In genomic region chr6:48645660-48646308, GRCm38 (mm10) we compare ENCODE assay signal across 9 mouse cellular contexts. TPM values are rescaled to one million over a fixed set of nuclear protein-coding genes. Genes with fewer than 3 reads are reported as not detected.
DNase-seq lines count a peak whose midpoint lies in the region; ATAC-seq and TF ChIP-seq lines count a peak whose summit lies in the region.
"Had no signal": no experiment of that assay in that cellular context is flagged by ENCODE, and none has a peak within 500 bp of the region (broad histone marks: within the 10 kb centered on the region; RNA-seq: fewer than 3 reads in every experiment).

No protein-coding gene starts in this region.

- DNase-seq in 416B (ENCODE audit: low read depth) (peak; percentile 80), NIH3T3 (ENCODE audit: low read depth) (peak; percentile 82)
- DNase-seq in lung, adult 2 months, result peak; percentile 66
- peak; percentile 61 for DNase-seq in ovary, postnatal 36 days (ENCODE audit: low spot score)
- DNase-seq in thymus, postnatal 25 days, result peak; percentile 83

- peak; percentile 86 for TF ChIP-seq CTCF in cortical plate, adult 2 months (IDR thresholded peaks at IDR 0.05; ENCODE audit: extremely low read depth, insufficient read depth, low read length)
- TF ChIP-seq CTCF in lung, adult 2 months (IDR thresholded peaks at IDR 0.05; ENCODE audit: insufficient read depth, low read length), result peak; percentile 92

- TF ChIP-seq POLR2A in cortical plate, adult 2 months (IDR thresholded peaks at IDR 0.05; ENCODE audit: extremely low read depth, insufficient read depth, low read length), result no peak
- TF ChIP-seq POLR2A in lung, adult 2 months (IDR thresholded peaks at IDR 0.05; ENCODE audit: borderline replicate concordance, extremely low read depth, low read depth, low read length), result no peak

- H3K4me2 ChIP-seq in heart, embryonic 11.5 days, result peak overlapping the region; percentile 16; the same call in 1 of the 2 replicates
- H3K4me2 ChIP-seq in kidney, embryonic 16.5 days (replicated peaks; ENCODE audit: low read depth, low read length), result no peak overlapping the region

- H3K27ac ChIP-seq in cortical plate, adult 2 months (ENCODE audit: insufficient read depth, low read length), result no peak overlapping the region
- H3K27ac ChIP-seq in heart, embryonic 11.5 days (ENCODE audit: low read depth, low read length), result no peak overlapping the region
- no peak overlapping the region for H3K27ac ChIP-seq in kidney, embryonic 16.5 days (ENCODE audit: low read length)

- no peak overlapping the region for H3K9ac ChIP-seq in heart, embryonic 11.5 days (ENCODE audit: low read depth, low read length)
- H3K9ac ChIP-seq in kidney, embryonic 16.5 days (replicated peaks; ENCODE audit: low read length), result no peak overlapping the region

- no peaks in the 10 kb centered on the region for H3K4me1 ChIP-seq in cortical plate, adult 2 months (ENCODE audit: control insufficient read depth, insufficient read depth, low read length)
- H3K4me1 ChIP-seq in heart, embryonic 11.5 days (ENCODE audit: control insufficient read depth, insufficient read depth, low read length), result no peaks in the 10 kb centered on the region
- H3K4me1 ChIP-seq in kidney, embryonic 16.5 days (ENCODE audit: insufficient read depth, low read length), result no peaks in the 10 kb centered on the region
- H3K4me1 ChIP-seq in lung, adult 2 months (ENCODE audit: control insufficient read depth, insufficient read depth, low read length), result no peaks in the 10 kb centered on the region

- no peaks in the 10 kb centered on the region for H3K9me3 ChIP-seq in heart, embryonic 11.5 days (replicated peaks; ENCODE audit: control insufficient read depth, low read length)
- H3K9me3 ChIP-seq in kidney, embryonic 16.5 days (ENCODE audit: low read length), result no peaks in the 10 kb centered on the region

- H3K27me3 ChIP-seq in heart, embryonic 11.5 days (ENCODE audit: control insufficient read depth, insufficient read depth, low read length), result no peaks in the 10 kb centered on the region
- no peaks in the 10 kb centered on the region for H3K27me3 ChIP-seq in kidney, embryonic 16.5 days (ENCODE audit: insufficient read depth, low read length)

- WGBS in heart, embryonic 11.5 days (ENCODE audit: insufficient replicate concordance), result 12% methylated on average over 12 of the region's 12 CpGs
- 10% methylated on average over 12 of the region's 12 CpGs for WGBS in kidney, embryonic 16.5 days
- WGBS in lung, adult 2 months, result 6% methylated on average over 12 of the region's 12 CpGs

- no peak overlapping the region for H3K4me3 ChIP-seq in cortical plate, adult 2 months (ENCODE audit: insufficient read depth, low read length)
- no peak overlapping the region for H3K4me3 ChIP-seq in heart, embryonic 11.5 days (ENCODE audit: low read depth, low read length)
- H3K4me3 ChIP-seq in kidney, embryonic 16.5 days (ENCODE audit: low read length), result no peak overlapping the region
- no peak overlapping the region for H3K4me3 ChIP-seq in lung, adult 2 months (replicated peaks; ENCODE audit: extremely low read depth, low read depth, low read length)
- H3K4me3 ChIP-seq: erythroblast, embryonic 14.5 days had no signal

- no peak for ATAC-seq in heart, embryonic 11.5 days (replicated peaks; ENCODE audit: insufficient number of reproducible peaks, low FRiP score, low TSS enrichment)
- ATAC-seq in kidney, embryonic 16.5 days (ENCODE audit: low FRiP score, low TSS enrichment), result peak; percentile 35; the same call in 1 of the 2 replicates

- H3K36me3 ChIP-seq in heart, embryonic 11.5 days (ENCODE audit: control insufficient read depth, insufficient read depth, low read length), result no peaks in the 10 kb centered on the region
- no peaks in the 10 kb centered on the region for H3K36me3 ChIP-seq in kidney, embryonic 16.5 days (ENCODE audit: insufficient read depth, low read length)

RNA-seq across cellular contexts. Expression of gene Gimap8, which starts 1.2 kb away (rescaled TPM):
- polyA plus RNA-seq in cortical plate, adult 2 months (2012; rRNA removed), result 1.2 and 1.9 TPM in 2 replicates
- polyA plus RNA-seq in heart, embryonic 11.5 days (2014; fragmentation: Nextera tagmentation; extraction: Ambion mirVana), result 0.26 and 0.68 TPM in 2 replicates
- 3.5 TPM in 2 replicates for polyA plus RNA-seq in kidney, embryonic 16.5 days (2015; fragmentation: Nextera tagmentation; extraction: Ambion mirVana)
- polyA plus RNA-seq in lung, adult 2 months (2012; rRNA removed), result 11.4 and 15.2 TPM in 2 replicates
- polyA plus RNA-seq: erythroblast, embryonic 14.5 days had no signal

RNA-seq across cellular contexts. Expression of gene AI854703, which starts 19.2 kb away (rescaled TPM):
- 28.3 and 28.4 TPM in 2 replicates for polyA plus RNA-seq in cortical plate, adult 2 months (2012; rRNA removed)
- 0.66 and 0.83 TPM in 2 replicates for polyA plus RNA-seq in heart, embryonic 11.5 days (2014; fragmentation: Nextera tagmentation; extraction: Ambion mirVana)
- 4.3 and 5.4 TPM in 2 replicates for polyA plus RNA-seq in kidney, embryonic 16.5 days (2015; fragmentation: Nextera tagmentation; extraction: Ambion mirVana)
- polyA plus RNA-seq in lung, adult 2 months (2012; rRNA removed), result 0.98 and 1.3 TPM in 2 replicates
- polyA plus RNA-seq: erythroblast, embryonic 14.5 days had no signal

RNA-seq across cellular contexts. Expression of gene Gimap9, which starts 30.1 kb away (rescaled TPM):
- polyA plus RNA-seq in cortical plate, adult 2 months (2012; rRNA removed), result 0.65 and 0.66 TPM in 2 replicates
- 8.8 and 10.6 TPM in 2 replicates for polyA plus RNA-seq in heart, embryonic 11.5 days (2014; fragmentation: Nextera tagmentation; extraction: Ambion mirVana)
- polyA plus RNA-seq in kidney, embryonic 16.5 days (2015; fragmentation: Nextera tagmentation; extraction: Ambion mirVana), result 12.7 and 14.8 TPM in 2 replicates
- polyA plus RNA-seq in lung, adult 2 months (2012; rRNA removed), result 2.8 and 5.2 TPM in 2 replicates
- polyA plus RNA-seq: erythroblast, embryonic 14.5 days had no signal

RNA-seq across cellular contexts. Expression of gene Gimap4, which starts 38.6 kb away (rescaled TPM):
- polyA plus RNA-seq in cortical plate, adult 2 months (2012; rRNA removed), result 0.31 and 0.51 TPM in 2 replicates
- polyA plus RNA-seq in heart, embryonic 11.5 days (2014; fragmentation: Nextera tagmentation; extraction: Ambion mirVana), result 8.6 and 10.0 TPM in 2 replicates
- 84.6 and 86.0 TPM in 2 replicates for polyA plus RNA-seq in kidney, embryonic 16.5 days (2015; fragmentation: Nextera tagmentation; extraction: Ambion mirVana)
- polyA plus RNA-seq in lung, adult 2 months (2012; rRNA removed), result 40.8 and 58.9 TPM in 2 replicates
- polyA plus RNA-seq: erythroblast, embryonic 14.5 days had no signal

RNA-seq across cellular contexts. Expression of gene Zfp775, which starts 43.9 kb away (rescaled TPM):
- 6.8 and 6.9 TPM in 2 replicates for polyA plus RNA-seq in cortical plate, adult 2 months (2012; rRNA removed)
- polyA plus RNA-seq in heart, embryonic 11.5 days (2014; fragmentation: Nextera tagmentation; extraction: Ambion mirVana), result 5.8 and 6.0 TPM in 2 replicates
- 7.5 and 9.3 TPM in 2 replicates for polyA plus RNA-seq in kidney, embryonic 16.5 days (2015; fragmentation: Nextera tagmentation; extraction: Ambion mirVana)
- polyA plus RNA-seq in lung, adult 2 months (2012; rRNA removed), result 6.7 and 7.2 TPM in 2 replicates
